Mouse (Mus musculus) limb, embryonic 15.5 days (tissue): ENCODE results near the gene Fam131c. TPM values are rescaled to one million over a fixed set of nuclear protein-coding genes. Genes with fewer than 3 reads are reported as not detected.

ENCODE experiments used
- ATAC-seq: fragments of 200-750 bp; cut with Nextera tagmentation; 2 replicates; pipeline ENCODE4 v1.8.0; 2017; ENCODE audit warnings: low read depth, moderate TSS enrichment; ENCODE audit not compliant: insufficient number of reproducible peaks, low FRiP score, low TSS enrichment
- H3K27ac ChIP-seq: fragments of 300-500 bp; sonication (generic); 2 replicates; pipeline ENCODE4 v1.5.1; 2015; ENCODE audit warnings: moderate library complexity, mild to moderate bottlenecking, inconsistent platforms
- H3K27me3 ChIP-seq: fragments of 300-500 bp; sonication (generic); 2 replicates; pipeline ENCODE4 v1.6.1; 2015; ENCODE audit warnings: inconsistent platforms
- H3K36me3 ChIP-seq: fragments of 300-500 bp; sonication (generic); 2 replicates; pipeline ENCODE4 v1.6.1; 2015; ENCODE audit warnings: inconsistent platforms
- H3K4me1 ChIP-seq: fragments of 300-500 bp; sonication (generic); 2 replicates; pipeline ENCODE4 v1.6.1; 2015; ENCODE audit warnings: inconsistent platforms
- H3K4me2 ChIP-seq: fragments of 300-500 bp; sonication (generic); 2 replicates; pipeline ENCODE4 v1.6.1; 2015; ENCODE audit warnings: mild to moderate bottlenecking, inconsistent platforms
- H3K4me3 ChIP-seq: fragments of 300-500 bp; sonication (generic); 2 replicates; pipeline ENCODE4 v1.5.1; 2015; ENCODE audit warnings: mild to moderate bottlenecking, inconsistent platforms
- H3K9ac ChIP-seq: fragments of 300-500 bp; sonication (generic); 2 replicates; pipeline ENCODE4 v1.6.1; 2015; ENCODE audit warnings: inconsistent platforms
- H3K9me3 ChIP-seq: fragments of 300-500 bp; sonication (generic); 2 replicates; pipeline ENCODE4 v1.6.1; 2016; ENCODE audit warnings: inconsistent platforms
- WGBS: fragments of 180-500 bp; shearing (Covaris S2); methylation state at CpG from one replicate; pipeline ENCODE4 v1.1.7; 2015; 5-methylcytosine and 5-hydroxymethylcytosine counted together
- polyA plus RNA-seq: library from polyadenylated mRNA; unstranded; fragments of >200 nt; fragmentation: Nextera tagmentation; extraction: Ambion mirVana; gene quantifications from 2 replicates; pipeline ENCODE4 v1.2.1, GENCODE M21; 2015

Fam131c gene
- polyA plus RNA-seq = 1.6 and 1.9 TPM in 2 replicates

- WGBS = under 1% methylated on average over 60 of the region's 71 CpGs
- Histone ChIP-seq H3K36me3 (no peaks in the 10 kb centered on the region), H3K9ac (peak within 1 kb of the TSS; percentile 31; the same call in 1 of the 2 replicates), H3K27me3 (peaks cover 53% of the 10 kb centered on the region), H3K9me3 (no peaks in the 10 kb centered on the region), H3K4me2 (peak within 1 kb of the TSS; percentile 98), H3K4me3 (peak within 1 kb of the TSS; percentile 51), H3K4me1 (peaks cover 12% of the 10 kb centered on the region), H3K27ac (no peak within 1 kb of the TSS)
- ATAC-seq = no peak
Observed at GRCm38 (mm10) chr4:141367997-141368791, at the start of gene Fam131c. Fam131c (plus strand) TSS chr4:141368220.

GRCm38 (mm10) chr4:141322526-141322925 lies 45.5 kb upstream of the Fam131c start:
- Histone ChIP-seq H3K4me2 (no peak overlapping the region), H3K36me3 (peaks cover 47% of the 10 kb centered on the region), H3K4me3 (no peak overlapping the region), H3K9ac (no peak overlapping the region), H3K9me3 (no peaks in the 10 kb centered on the region), H3K4me1 (peaks cover 29% of the 10 kb centered on the region), H3K27me3 (no peaks in the 10 kb centered on the region), H3K27ac (no peak overlapping the region)
- WGBS = 78% methylated on average over 11 of the region's 11 CpGs
- no peak for ATAC-seq

GRCm38 (mm10) chr4:141324771-141325191 lies 43.2 kb upstream of the Fam131c start:
- WGBS = 88% methylated on average over 6 of the region's 6 CpGs
- H3K27me3 ChIP-seq = no peaks in the 10 kb centered on the region
- peaks cover 35% of the 10 kb centered on the region for H3K36me3 ChIP-seq
- H3K4me2 ChIP-seq = no peak overlapping the region
- H3K4me1 ChIP-seq = peaks cover 46% of the 10 kb centered on the region
- no peak for ATAC-seq
- H3K27ac ChIP-seq = peak overlapping the region; percentile 23
- H3K4me3 ChIP-seq = no peak overlapping the region
- no peaks in the 10 kb centered on the region for H3K9me3 ChIP-seq
- H3K9ac ChIP-seq = no peak overlapping the region

GRCm38 (mm10) chr4:141325636-141326035 lies 42.4 kb upstream of the Fam131c start:
- H3K4me3 ChIP-seq = no peak overlapping the region
- H3K36me3 ChIP-seq = peaks cover 34% of the 10 kb centered on the region
- H3K27ac ChIP-seq = peak overlapping the region; percentile 75
- no peaks in the 10 kb centered on the region for H3K9me3 ChIP-seq
- no peak for ATAC-seq
- no peak overlapping the region for H3K9ac ChIP-seq
- H3K4me1 ChIP-seq = peaks cover 50% of the 10 kb centered on the region
- no peak overlapping the region for H3K4me2 ChIP-seq
- WGBS = 14% methylated on average over 15 of the region's 15 CpGs
- no peaks in the 10 kb centered on the region for H3K27me3 ChIP-seq

- no peak for ATAC-seq
- H3K4me2 ChIP-seq = no peak overlapping the region
- peaks cover 19% of the 10 kb centered on the region for H3K36me3 ChIP-seq
- H3K9me3 ChIP-seq = no peaks in the 10 kb centered on the region
- no peak overlapping the region for H3K9ac ChIP-seq
- WGBS = 23% methylated on average over 4 of the region's 4 CpGs
- peak overlapping the region; percentile 75 for H3K27ac ChIP-seq
- H3K4me3 ChIP-seq = no peak overlapping the region
- peaks cover 50% of the 10 kb centered on the region for H3K4me1 ChIP-seq
- no peaks in the 10 kb centered on the region for H3K27me3 ChIP-seq
Observed at GRCm38 (mm10) chr4:141327075-141327474, 40.9 kb upstream of the Fam131c start.

GRCm38 (mm10) chr4:141328742-141329141 lies 39.3 kb upstream of the Fam131c start:
- Histone ChIP-seq H3K36me3 (peaks cover 4% of the 10 kb centered on the region), H3K27me3 (no peaks in the 10 kb centered on the region), H3K9ac (no peak overlapping the region), H3K27ac (peak overlapping the region; percentile 66), H3K9me3 (no peaks in the 10 kb centered on the region), H3K4me2 (no peak overlapping the region), H3K4me3 (no peak overlapping the region), H3K4me1 (peaks cover 56% of the 10 kb centered on the region)
- WGBS = 70% methylated on average over 9 of the region's 9 CpGs
- ATAC-seq = peak; percentile 54; the same call in 1 of the 2 replicates

- 49% methylated on average over 12 of the region's 12 CpGs for WGBS
- no peak for ATAC-seq
- H3K4me1 ChIP-seq = peaks cover 65% of the 10 kb centered on the region
- no peak overlapping the region for H3K4me3 ChIP-seq
- H3K27me3 ChIP-seq = no peaks in the 10 kb centered on the region
- H3K9ac ChIP-seq = no peak overlapping the region
- H3K36me3 ChIP-seq = no peaks in the 10 kb centered on the region
- no peak overlapping the region for H3K27ac ChIP-seq
- no peaks in the 10 kb centered on the region for H3K9me3 ChIP-seq
- H3K4me2 ChIP-seq = no peak overlapping the region
Observed at GRCm38 (mm10) chr4:141329968-141330367, 38.1 kb upstream of the Fam131c start.

GRCm38 (mm10) chr4:141331446-141331845 lies 36.6 kb upstream of the Fam131c start:
- Histone ChIP-seq H3K27me3 (no peaks in the 10 kb centered on the region), H3K4me3 (no peak overlapping the region), H3K4me1 (peaks cover 65% of the 10 kb centered on the region), H3K4me2 (no peak overlapping the region), H3K9ac (no peak overlapping the region), H3K36me3 (no peaks in the 10 kb centered on the region), H3K27ac (no peak overlapping the region), H3K9me3 (no peaks in the 10 kb centered on the region)
- WGBS = 93% methylated on average over 2 of the region's 2 CpGs
- no peak for ATAC-seq

- H3K9me3 ChIP-seq = no peaks in the 10 kb centered on the region
- WGBS = 48% methylated on average over 7 of the region's 7 CpGs
- no peak overlapping the region for H3K4me3 ChIP-seq
- no peaks in the 10 kb centered on the region for H3K27me3 ChIP-seq
- peaks cover 58% of the 10 kb centered on the region for H3K4me1 ChIP-seq
- no peak overlapping the region for H3K9ac ChIP-seq
- H3K36me3 ChIP-seq = no peaks in the 10 kb centered on the region
- no peak overlapping the region for H3K4me2 ChIP-seq
- H3K27ac ChIP-seq = peak overlapping the region; percentile 23; the same call in 1 of the 2 replicates
- no peak for ATAC-seq
Observed at GRCm38 (mm10) chr4:141332258-141332657, 35.8 kb upstream of the Fam131c start.

GRCm38 (mm10) chr4:141334695-141335094 lies 33.3 kb upstream of the Fam131c start:
- Histone ChIP-seq H3K9ac (no peak overlapping the region), H3K4me3 (no peak overlapping the region), H3K4me1 (peaks cover 60% of the 10 kb centered on the region), H3K36me3 (no peaks in the 10 kb centered on the region), H3K9me3 (no peaks in the 10 kb centered on the region), H3K4me2 (no peak overlapping the region), H3K27ac (peak overlapping the region; percentile 72), H3K27me3 (no peaks in the 10 kb centered on the region)
- no peak for ATAC-seq
- WGBS = 57% methylated on average over 5 of the region's 5 CpGs

- H3K4me1 ChIP-seq = peaks cover 60% of the 10 kb centered on the region
- WGBS = 31% methylated on average over 3 of the region's 3 CpGs
- no peak overlapping the region for H3K4me2 ChIP-seq
- H3K27me3 ChIP-seq = no peaks in the 10 kb centered on the region
- no peak overlapping the region for H3K9ac ChIP-seq
- no peaks in the 10 kb centered on the region for H3K9me3 ChIP-seq
- no peak for ATAC-seq
- no peaks in the 10 kb centered on the region for H3K36me3 ChIP-seq
- peak overlapping the region; percentile 72 for H3K27ac ChIP-seq
- H3K4me3 ChIP-seq = no peak overlapping the region
Observed at GRCm38 (mm10) chr4:141335263-141335796, 32.7 kb upstream of the Fam131c start.

- H3K4me3 ChIP-seq = no peak overlapping the region
- peaks cover 65% of the 10 kb centered on the region for H3K4me1 ChIP-seq
- peak overlapping the region; percentile 65 for H3K27ac ChIP-seq
- no peak overlapping the region for H3K9ac ChIP-seq
- H3K36me3 ChIP-seq = no peaks in the 10 kb centered on the region
- H3K9me3 ChIP-seq = no peaks in the 10 kb centered on the region
- WGBS = 52% methylated on average over 6 of the region's 6 CpGs
- no peak for ATAC-seq
- no peak overlapping the region for H3K4me2 ChIP-seq
- no peaks in the 10 kb centered on the region for H3K27me3 ChIP-seq
Observed at GRCm38 (mm10) chr4:141336196-141336595, 31.8 kb upstream of the Fam131c start.
